Mouse (Mus musculus): Measurements from ENCODE around the gene Ctcfl.
"Not testable (repeated sequence)": the region's sequence is repeated elsewhere in the genome, so short reads cannot be mapped to it uniquely, and the experiment has no call there.

GRCm38 (mm10) chr2:173113796-173114195 lies 5.5 kb downstream of the Ctcfl start:
- TF ChIP-seq CTCF (IDR thresholded peaks at IDR 0.05; ENCODE audit: low read depth): peak; percentile 40
- not testable (repeated sequence) for TF ChIP-seq EP300 (optimal IDR thresholded peaks at IDR 0.05)
